Mouse (Mus musculus): Measurements from ENCODE around the gene Olfm1.

- no peak for TF ChIP-seq E2F4 (IDR thresholded peaks at IDR 0.05; ENCODE audit: insufficient replicate concordance, low read depth, low read length)
- TF ChIP-seq MAX (IDR thresholded peaks at IDR 0.05; ENCODE audit: low read length): no peak
- TF ChIP-seq EP300 (IDR thresholded peaks at IDR 0.05; ENCODE audit: low read length): no peak
- no peak for TF ChIP-seq NRF1 (IDR thresholded peaks at IDR 0.05; ENCODE audit: low read depth, low read length)
- TF ChIP-seq JUND (conservative IDR thresholded peaks at IDR 0.05; ENCODE audit: low read depth, low read length): no peak
- TF ChIP-seq MEF2A (IDR thresholded peaks at IDR 0.05; ENCODE audit: borderline replicate concordance, low read depth, low read length): no peak
- no peak for TF ChIP-seq SIN3A (IDR thresholded peaks at IDR 0.05; ENCODE audit: low read length)
- TF ChIP-seq USF1 (IDR thresholded peaks at IDR 0.05; ENCODE audit: low read depth, low read length): no peak
Observed at GRCm38 (mm10) chr2:28217783-28218182, 25.0 kb downstream of the Olfm1 start.
